Mouse (Mus musculus): ENCODE measurements around the gene Nrarp.
A peak's percentile ranks its signal among the peaks of the same experiment; 100 is the strongest.

The Nrarp gene

DNA sequence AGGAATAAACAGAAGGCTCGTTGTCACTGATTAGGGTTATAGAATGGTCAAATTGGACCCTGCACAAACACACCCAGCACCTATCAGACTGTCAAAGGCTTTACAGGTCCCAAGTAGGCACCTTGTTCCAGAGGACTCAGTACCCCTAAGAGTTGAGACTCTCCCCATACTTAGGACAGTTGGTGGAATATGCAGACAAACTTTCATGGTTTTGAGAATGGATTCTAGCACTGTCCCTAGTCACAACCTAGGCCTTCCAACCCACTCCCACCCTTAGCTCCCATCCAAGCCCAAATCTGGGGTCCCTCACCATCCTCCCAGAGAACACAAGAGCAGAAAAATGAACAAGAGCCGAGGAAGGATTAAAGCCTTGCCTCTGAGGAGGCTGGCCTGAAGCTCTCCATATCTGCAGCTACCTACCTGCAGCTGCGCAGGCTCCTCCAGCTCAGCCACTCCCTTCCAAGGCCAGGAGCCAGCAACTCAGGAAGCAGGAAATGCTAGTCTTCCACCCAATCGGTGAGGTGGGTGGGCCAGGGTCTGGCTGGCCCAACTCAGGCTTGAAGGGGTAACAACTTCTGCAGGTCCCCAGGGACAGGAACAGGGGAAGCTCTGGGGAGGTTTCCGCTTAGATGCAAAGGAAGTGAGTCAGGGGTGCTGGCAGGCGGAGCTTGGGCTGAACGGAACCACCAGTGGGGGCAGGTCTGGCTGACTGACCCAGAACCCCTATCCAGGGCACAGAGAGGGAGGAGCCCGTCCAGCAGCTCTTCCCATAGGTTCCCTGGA lies 15.8 kb downstream of the Nrarp start, which contains the start of gene Tor4a:
Gene Tor4a (minus strand): TSS at position 715 of the 783 bp plus-strand sequence.
- peak; percentile 56 for DNase-seq (ENCODE audit: low spot score)

DNA sequence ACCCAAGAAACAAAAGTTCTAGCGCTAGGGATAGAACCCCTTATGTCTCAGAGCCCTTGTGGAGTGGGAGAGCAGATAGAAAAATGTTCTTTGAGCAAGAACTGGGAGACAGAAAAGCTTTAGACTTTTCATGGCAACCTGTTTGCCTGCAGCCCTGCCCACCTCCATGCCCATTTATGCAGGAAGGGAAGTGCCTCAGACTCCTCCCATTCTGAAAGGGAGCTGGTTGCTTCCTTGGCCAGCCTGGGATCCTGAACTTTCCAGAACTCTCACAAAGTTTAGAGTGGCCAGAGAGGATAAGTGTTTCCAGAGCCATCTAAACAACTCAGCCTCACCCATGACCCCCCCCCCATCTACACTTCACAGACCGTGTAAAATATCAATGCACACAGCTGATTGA lies 16.6 kb downstream of the Nrarp start:
- DNase-seq (ENCODE audit: low spot score): no peak

DNA sequence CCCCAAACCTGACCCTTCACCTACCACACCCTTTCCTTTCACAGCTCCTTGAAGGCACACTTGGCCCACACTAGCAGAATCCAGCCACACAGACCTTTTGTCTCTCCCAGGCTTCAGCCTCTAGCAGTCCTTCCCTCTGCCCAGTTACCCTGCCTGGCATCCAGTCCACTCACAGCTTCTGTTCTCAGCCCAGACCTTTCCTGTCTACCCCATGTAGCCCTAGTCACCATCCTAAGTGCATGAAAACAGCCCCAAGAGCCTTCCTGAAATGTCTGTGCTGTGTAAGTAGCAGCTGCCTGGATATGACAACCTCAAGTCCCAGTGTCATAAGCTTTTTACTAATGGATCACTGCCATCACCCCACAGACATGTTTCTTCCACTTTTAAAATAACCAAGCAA lies 17.4 kb downstream of the Nrarp start:
- DNase-seq (ENCODE audit: low spot score): no peak

DNA sequence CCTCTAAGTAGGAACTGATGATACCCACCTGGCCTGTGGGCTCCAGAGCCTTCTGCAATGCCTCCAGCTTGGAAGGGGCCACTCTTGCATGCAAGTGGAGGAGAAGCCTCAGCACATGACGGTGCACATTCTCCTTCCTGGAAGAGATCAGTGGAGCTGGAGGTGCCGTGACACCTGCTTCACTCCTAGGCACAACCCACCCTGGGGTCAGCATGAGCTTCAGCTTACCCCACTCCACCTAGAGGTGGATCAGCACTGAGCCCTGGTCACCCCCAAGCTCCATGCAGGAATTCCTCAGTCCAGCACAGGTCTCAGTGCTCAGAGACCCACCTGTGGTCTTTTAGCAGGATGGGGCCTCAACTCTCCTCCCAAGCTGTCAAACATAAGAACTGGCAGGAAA lies 20.1 kb downstream of the Nrarp start:
- DNase-seq (ENCODE audit: low spot score): no peak

DNA sequence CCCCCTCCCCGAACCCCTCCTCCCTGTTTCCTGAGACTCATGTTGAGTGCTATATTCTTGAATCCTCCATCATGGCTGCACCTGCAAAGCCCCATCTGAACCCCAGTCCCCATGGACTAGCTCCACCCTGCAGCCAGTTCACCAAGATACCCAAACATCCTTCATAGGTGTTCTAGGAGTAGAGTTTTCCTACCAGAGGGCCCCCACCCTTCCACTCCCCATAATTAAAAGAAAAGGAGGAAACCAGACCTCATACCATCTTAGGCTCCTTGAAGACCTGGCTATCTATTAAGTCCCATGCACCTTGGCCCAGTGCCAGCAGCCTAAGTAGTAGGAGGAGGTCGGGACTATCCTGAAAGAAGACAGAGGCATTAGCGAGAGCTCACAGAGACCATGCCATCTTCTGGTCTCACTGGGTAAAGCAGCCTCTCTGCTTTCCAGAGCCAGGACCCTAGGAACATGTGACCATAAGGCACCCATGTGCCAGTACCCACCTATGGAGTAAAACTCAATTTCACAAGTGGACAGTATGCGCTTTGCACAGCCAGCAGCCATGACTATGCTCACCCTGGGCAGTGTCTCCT lies 23.2 kb downstream of the Nrarp start:
- no peak for DNase-seq (ENCODE audit: low spot score)

DNA sequence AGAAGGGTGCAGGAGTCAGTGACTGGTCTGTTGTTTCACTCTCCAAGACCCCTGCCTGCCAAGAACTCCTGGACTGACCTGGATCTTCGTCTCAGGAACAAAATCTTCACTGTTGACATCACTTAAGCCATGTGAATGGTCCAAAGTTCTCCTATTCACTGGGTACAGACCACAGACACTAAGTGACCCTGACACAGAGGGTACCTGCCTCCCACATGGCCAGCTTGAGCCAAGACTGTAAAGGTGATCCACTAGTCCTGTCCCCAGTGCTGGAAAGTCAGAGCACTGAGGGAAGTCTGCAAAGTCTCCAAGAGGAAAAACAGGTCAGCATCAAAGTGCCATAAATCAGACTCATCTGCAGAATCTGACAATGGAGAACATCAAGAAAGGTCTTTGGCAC lies 27.0 kb downstream of the Nrarp start:
- no peak for DNase-seq (ENCODE audit: low spot score)

DNA sequence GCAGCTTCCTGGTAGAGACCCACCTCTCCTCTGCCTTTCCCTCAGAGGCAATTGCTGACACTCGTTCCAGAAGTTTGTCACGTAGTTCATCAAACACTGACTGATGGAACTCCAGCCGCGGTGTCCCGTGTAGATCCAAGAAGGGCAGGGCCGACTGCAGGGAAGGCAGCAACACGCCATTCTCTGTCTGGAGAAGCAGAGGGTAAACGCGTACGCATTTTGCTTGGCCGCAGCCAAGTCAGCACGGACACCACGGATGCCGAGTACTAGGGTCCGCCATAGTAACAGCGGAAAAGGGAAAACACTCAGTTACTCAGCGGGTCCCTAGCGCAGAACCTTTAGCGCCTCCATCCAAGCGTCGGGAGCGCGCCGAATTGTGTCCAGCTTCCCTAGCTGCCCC lies 30.1 kb downstream of the Nrarp start:
- DNase-seq (ENCODE audit: low spot score): no peak

DNA sequence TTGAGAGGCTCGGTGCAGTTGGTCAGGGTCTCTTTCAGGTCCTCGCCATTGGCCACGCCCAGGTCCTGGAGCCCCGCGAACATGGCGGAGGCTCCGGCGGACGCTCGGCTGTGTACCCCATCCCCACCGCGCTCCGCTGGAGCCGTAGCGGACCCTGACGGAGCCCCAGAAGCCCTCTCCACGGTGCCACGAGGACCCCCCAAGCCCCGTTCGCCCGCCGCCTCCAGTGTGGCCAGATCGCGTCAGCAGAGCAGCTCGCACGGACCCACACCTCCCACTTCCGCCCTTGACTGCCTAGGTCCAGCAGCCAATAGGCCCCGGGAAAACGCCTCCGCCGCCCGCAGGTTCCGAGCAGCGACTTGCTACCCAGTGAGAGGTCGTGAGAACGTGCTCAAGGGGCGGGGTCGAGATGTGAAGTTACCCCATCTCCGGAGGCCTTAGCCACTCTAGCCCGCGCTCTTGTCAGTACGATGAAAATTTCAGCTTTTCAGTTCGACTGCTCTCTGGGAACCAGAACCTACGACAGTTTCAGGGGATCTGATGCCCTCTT lies 30.6 kb downstream of the Nrarp start, which contains the start of gene Nelfb:
Gene Nelfb (minus strand): TSS at position 369 of the 550 bp plus-strand sequence.
- DNase-seq (ENCODE audit: low spot score): peak; percentile 83

DNA sequence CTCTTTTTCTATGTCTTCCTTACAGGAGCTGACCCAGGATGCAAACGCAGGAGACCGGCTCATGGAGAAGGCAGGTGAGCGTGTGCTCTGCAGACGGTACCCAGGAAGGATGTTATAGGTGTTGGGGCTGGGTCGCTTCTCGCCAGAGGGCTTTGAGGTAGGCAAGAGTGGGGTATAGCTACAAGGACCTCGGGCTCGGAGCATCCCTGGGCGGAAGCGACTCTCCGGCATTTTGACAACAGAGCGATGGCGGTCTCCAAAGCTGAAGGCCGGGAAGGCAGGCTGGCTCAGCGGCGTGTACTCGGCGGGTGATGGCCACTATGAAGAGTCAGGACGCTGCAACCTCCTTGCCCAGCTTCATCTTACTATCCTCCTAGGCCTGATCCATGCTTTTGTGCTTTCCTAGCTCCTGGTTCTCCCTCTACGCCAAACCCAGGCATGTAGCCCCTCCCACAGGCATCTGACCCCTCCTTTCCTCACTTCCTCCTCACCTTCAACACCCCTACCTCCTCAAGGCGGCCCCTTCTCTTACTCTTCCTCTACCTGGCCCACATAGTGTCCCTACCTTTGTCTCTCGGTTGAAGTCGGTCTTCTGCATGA lies 32.8 kb downstream of the Nrarp start:
- DNase-seq (ENCODE audit: low spot score): no peak

DNA sequence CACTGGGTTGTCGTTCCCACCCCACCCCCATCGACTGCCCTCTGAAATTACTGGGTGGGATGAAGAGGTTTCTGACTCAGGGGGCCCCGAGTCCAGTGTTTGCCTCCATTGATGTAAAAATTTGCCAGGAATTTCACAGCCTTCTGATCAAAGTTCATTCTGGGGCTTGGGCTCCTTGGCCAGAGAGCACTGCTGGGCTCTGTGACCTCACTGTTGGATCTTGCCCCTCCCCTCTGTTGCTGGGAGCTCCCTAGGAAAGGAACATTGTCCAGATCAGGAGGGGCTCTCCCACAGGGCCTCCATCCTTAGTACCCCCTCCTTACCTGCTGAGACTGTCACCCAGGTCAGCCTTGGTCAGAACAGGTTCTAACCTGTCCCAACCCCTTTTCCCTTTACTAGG lies 33.9 kb downstream of the Nrarp start, which contains the start of gene Stpg3:
Gene Stpg3 (minus strand): TSS at position 194 of the 400 bp plus-strand sequence.
- DNase-seq (ENCODE audit: low spot score): no peak

DNA sequence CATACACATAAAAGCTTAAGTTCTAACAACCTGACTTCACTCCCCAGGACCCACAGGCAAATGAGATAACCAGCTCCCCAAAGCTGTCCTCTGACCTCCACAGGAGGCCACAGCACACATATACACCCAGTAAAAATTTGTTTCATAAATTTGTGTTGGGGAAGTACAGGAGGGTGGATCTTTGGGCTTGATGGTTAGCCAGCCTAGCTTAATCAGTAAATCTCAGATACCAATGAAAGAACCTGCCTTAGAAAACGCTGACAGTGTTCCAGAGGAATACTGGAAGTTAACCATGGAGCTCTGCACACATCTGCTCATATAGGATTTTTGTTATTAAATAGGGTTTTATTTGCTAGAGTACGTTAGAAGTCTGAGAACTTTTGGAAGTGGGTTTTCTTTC lies 37.1 kb downstream of the Nrarp start:
- no peak for DNase-seq (ENCODE audit: low spot score)

DNA sequence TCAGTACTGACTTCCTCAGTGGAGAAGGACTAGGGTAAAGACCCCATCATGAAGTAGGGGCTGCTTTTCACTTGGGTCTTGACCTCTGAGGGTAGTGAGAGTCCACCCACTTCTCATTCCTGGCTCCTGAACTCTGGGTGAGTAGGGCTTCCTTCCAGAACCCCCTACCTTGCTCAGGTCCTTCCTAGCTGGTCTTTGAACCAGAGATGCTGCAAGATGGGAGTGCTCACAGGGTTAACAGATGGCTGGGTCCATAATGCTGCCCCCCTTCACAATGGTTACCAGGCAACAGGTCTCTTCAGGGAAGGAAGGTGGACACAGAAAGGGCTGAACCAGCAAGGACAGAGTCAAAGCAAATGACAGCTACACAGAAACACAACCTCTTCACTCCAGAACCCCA lies 37.9 kb downstream of the Nrarp start, which contains the start of gene Fam166a:
Gene Fam166a (plus strand): TSS at position 301 of the 400 bp plus-strand sequence.
- DNase-seq (ENCODE audit: low spot score): no peak

DNA sequence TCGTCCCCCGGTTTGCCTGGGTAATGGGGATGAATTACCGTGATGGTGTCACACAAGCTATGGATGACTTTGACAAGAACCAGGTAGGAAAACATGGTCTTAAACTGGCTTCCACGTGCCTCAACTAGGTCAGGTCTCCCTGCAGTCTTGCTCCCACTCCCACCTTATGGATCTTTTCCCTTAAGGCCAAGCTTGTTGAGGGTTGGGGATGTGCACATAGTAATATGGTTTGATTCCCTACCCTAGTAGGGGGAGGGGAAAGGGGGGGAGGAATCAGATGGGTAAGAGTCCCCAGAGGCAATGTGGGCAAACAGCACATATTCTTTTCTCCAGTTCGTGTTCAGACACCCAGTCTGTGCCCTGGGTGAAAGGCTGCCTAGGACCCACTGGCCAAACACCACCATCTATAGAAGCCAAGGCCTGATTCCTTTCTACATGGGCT lies 40.8 kb downstream of the Nrarp start:
- no peak for DNase-seq (ENCODE audit: low spot score)

DNA sequence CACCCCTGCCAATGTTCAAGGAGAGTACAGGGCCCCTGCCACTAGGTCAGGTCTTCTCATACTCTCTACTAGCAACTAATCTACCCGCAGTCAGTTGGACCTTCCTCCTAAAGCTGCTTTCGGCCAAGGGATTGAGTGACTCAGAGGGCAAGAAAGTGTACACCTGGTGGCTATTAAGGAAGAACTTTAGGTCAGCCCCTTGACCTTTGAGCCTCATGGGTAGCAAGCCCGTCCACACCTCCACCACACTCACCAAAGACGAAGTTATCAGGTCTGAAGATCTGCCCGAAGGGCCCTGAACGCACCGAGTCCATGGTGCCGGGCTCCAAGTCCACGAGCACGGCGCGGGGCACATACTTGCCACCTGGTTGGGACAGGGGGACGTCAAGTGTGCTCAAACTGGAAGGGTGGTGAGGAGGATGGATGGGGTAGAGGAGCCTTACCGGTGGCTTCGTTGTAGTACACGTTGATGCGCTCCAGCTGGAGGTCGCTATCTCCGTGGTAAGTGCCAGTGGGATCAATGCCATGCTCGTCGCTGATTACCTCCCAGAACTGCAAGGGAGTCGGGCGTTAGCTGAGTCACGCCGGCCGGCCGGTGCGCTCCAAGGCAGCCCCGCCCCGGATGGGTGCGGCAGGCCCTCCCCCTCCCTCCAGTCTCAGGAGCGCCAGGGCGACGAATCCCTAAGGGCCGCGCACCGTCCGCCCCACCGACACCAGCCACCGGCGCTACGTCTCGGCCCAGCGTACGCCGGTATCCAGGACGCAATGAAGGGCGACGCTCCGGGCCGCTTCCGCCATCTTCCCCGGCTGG lies 43.3 kb downstream of the Nrarp start:
- DNase-seq (ENCODE audit: low spot score): peak; percentile 80

DNA sequence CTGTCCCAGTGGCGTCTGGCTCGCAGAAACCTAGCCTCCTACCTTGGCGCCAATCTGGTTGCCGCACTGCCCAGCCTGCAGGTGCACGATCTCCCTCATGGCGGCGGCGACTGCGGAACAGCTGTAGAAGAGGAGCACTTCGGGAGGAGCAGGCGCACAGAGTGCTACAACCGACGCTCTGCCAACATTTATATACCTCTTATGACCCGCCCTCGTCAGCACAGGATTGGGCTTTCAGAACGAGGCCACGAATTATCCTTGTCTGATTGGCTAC lies 43.9 kb downstream of the Nrarp start, which contains the start of gene Tubb4b:
Gene Tubb4b (minus strand): TSS at position 211 of the 274 bp plus-strand sequence.
- no peak for DNase-seq (ENCODE audit: low spot score)

DNA sequence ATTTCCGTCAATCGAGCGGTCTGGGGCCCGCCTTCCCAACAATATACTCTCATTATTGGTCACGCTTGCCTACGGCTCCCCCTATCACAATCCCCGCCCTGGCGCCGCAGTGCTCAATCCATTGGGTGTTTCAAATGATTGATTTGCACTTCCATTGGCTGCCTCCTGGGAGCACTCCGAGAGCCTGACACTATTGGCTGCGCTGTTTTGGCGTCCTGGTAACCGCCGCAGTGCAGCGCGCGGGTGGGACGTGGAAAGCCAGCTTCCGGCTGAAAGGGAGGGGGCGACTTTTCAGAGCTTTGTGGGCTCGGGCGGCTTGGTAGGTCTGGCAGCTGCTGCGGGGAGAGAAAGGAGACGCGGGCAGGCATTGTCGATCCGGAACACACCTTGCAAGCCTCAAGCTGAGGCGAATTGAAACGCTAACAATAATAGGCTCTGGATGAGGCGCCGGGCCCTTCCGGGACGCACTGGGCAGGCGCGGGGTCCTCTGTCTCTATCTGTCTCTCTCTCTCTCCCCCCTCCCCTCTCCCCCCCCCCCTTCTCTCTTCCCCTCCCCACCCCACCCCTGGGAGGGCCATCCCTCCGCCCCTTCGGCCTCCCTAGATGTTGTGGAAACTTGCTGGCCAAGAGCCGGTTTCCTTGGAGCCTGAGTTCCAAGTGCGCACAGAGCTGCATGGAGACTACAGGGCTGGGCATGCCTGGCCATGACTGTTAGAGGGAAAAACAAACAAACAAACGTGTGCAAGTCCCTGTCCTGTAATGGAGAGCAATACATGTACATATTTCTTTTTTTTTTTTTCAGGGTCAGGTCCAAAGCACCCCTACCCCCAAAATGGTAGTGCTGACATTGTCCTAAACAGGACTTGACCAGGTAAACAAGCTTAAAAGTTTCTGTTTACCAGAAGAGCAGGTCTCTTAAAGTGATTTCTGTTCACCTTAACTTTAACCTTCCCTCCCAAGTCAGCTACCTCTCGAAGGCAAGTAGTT lies 44.5 kb downstream of the Nrarp start:
- peak; percentile 84 for DNase-seq (ENCODE audit: low spot score)

DNA sequence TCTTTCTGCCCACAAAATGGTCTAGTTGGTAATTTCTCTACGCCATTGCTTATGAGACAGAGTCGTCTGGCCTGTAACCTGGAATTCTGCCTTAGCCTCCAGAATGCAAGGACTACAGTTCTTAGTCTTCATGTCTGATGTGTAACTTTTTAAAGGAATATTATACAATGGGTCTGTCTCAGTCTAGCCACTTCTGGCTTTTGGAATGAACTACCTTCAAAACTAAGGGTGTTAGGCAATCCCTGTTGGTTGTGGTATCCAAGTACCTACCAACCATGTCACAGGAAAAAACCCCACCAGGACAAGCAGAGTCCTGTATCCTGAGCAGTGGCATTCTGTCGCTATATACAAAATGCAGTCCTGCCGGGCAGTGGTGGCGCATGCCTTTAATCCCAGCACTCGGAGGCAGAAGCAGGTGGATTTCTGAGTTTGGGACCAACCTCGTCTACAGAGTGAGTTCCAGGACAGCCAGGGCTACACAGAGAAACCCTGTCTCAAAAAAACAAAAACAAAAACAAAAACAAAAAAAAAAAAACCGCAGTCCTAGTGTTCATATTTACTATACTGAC lies 45.3 kb downstream of the Nrarp start:
- DNase-seq (ENCODE audit: low spot score): no peak

DNA sequence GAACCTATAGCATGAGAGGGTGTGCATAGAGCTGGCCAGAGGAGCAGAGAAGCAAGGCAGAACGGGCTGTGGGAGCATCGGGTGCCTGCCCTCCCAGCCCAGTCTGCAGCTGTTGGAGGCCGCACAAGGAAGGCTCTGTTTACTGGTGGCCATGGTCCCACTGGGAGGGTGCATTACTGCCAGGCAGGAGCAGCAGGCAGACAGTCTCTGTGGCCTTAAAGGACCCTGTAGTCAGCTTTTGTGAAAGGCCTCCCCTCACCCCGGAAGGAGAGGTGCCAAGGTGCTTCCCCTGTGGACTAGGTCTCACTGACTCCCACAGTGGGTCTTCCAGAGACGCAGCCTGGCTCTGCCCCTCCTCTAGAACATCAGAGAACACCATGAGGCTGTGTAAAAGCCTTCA lies 46.3 kb downstream of the Nrarp start:
- DNase-seq (ENCODE audit: low spot score): no peak

DNA sequence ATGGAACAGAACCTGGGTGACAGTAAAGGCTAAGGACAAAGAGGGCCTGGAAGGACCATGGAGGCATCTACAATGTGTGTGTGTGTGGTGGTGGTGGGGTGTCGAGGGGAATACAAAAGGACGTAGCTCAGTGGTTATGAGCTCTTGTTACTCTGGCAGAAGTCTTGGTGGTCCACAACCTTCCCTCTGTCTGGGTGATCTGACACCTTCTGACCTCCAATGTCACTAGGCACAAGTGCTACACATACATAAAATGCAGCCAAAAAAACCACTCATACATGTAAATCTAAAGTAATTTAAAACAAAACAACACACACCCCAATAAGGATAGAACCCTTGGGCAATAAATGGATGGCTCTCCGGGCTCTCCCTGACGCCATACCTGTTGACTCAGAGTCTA lies 46.8 kb downstream of the Nrarp start:
- no peak for DNase-seq (ENCODE audit: low spot score)

DNA sequence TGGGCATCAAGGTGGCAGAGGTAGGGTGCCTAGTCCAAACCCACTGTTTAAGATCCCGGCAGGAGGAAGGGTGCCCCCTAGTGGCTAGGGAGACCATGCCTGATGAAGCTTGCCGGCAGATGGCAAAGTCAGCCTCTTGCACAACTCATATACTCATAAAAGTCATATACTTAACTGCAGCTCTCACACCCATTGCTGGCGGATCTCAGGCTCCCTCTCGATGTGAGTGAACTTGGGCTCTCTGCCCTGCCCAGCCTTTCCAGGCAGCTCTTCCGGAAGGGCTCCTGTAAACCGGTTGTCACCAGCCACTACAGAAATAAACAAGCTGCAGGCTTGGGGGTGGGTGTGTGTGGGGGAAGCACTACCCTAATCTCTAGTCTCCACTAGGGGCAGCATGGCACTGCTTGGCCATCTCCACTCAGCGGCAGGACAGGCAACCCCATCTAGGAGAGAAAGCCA lies 47.9 kb downstream of the Nrarp start:
- peak; percentile 92 for DNase-seq (ENCODE audit: low spot score)
